Mouse (Mus musculus): ENCODE measurements around the gene Gm11565. TPM values are rescaled to one million over a fixed set of nuclear protein-coding genes. Genes with fewer than 3 reads are reported as not detected.
"Not testable (repeated sequence)": the region's sequence is repeated elsewhere in the genome, so short reads cannot be mapped to it uniquely, and the experiment has no call there.

The Gm11565 gene
- not detected in 2 replicates for polyA plus RNA-seq (2015; fragmentation: Nextera tagmentation; extraction: Ambion mirVana)

DNA sequence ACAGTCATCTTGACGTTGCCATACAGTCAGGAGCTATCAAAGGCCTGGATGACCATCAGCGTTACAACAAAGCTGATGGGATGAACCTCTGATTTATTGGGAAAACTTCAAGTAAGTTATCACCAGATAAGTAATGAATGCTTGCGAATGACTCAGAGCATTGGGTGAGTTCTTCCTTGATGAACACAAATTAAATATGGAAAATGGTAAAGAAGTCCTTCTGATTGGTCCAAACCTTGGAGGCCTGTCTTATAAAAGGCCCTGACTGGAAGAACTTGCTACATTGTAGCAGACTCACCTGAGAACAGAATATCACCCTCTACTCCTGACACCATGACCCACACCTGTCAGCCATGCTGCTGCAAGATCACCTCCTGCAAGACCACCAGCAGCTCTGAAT, at the start of gene Gm11565:
Gm11565 (plus strand) TSS at position 301 of the 400 bp plus-strand sequence.
- H3K4me2 ChIP-seq (ENCODE audit: low read length): no peak within 1 kb of the TSS
- no peaks in the 10 kb centered on the region for H3K4me1 ChIP-seq (ENCODE audit: control insufficient read depth, insufficient read depth, low read length)
- H3K4me3 ChIP-seq (ENCODE audit: low read depth, low read length): no peak within 1 kb of the TSS
- H3K9ac ChIP-seq (ENCODE audit: low read depth, low read length): no peak within 1 kb of the TSS
- no peak within 1 kb of the TSS for H3K27ac ChIP-seq (ENCODE audit: low read length)
- H3K36me3 ChIP-seq (ENCODE audit: control insufficient read depth, insufficient read depth, low read length): no peaks in the 10 kb centered on the region
- H3K27me3 ChIP-seq (ENCODE audit: control insufficient read depth, insufficient read depth, low read depth, low read length): no peaks in the 10 kb centered on the region
- ATAC-seq: no peak
- 91% methylated on average over 3 of the region's 3 CpGs for WGBS
- no peaks in the 10 kb centered on the region for H3K9me3 ChIP-seq (replicated peaks; ENCODE audit: control insufficient read depth, low read length, poor library complexity, severe bottlenecking)

DNA sequence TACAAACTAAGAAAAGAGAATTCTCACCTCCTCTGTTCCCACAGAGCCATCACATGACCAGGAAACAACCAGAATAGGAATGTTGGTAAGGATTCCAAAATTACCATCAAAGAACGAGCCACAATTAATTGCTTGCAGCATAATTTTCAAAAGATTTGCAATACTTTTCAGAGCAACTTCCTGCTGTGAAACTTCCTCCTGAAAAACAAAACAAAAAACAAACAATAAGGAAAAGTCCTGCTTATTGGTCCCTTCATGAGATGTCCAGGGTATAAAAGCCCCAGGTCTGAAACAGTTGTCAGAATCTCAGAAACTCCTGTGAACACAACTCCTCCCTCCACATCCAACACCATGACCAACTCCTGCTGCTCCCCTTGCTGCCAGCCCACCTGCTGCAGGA, 41.5 kb upstream of the Gm11565 start, which contains the start of gene Krtap9-1:
Krtap9-1 (plus strand) TSS at position 301 of the 400 bp plus-strand sequence.
- H3K4me1 ChIP-seq (ENCODE audit: control insufficient read depth, insufficient read depth, low read length); H3K27ac ChIP-seq (ENCODE audit: low read length); H3K27me3 ChIP-seq (ENCODE audit: control insufficient read depth, insufficient read depth, low read depth, low read length); H3K9me3 ChIP-seq (replicated peaks; ENCODE audit: control insufficient read depth, low read length, poor library complexity, severe bottlenecking); H3K9ac ChIP-seq (ENCODE audit: low read depth, low read length); H3K36me3 ChIP-seq (ENCODE audit: control insufficient read depth, insufficient read depth, low read length); H3K4me3 ChIP-seq (ENCODE audit: low read depth, low read length); H3K4me2 ChIP-seq (ENCODE audit: low read length); ATAC-seq: not testable (repeated sequence)
- 92% methylated on average over 1 of the region's 1 CpGs for WGBS

GRCm38 (mm10) chr11:99878887-99879286, 35.7 kb upstream of the Gm11565 start, which contains the start of gene Gm11567:
Gene Gm11567, plus strand, starts transcription at chr11:99879187.
- H3K9me3 ChIP-seq (replicated peaks; ENCODE audit: control insufficient read depth, low read length, poor library complexity, severe bottlenecking); H3K4me2 ChIP-seq (ENCODE audit: low read length); H3K9ac ChIP-seq (ENCODE audit: low read depth, low read length); H3K27ac ChIP-seq (ENCODE audit: low read length); ATAC-seq; H3K27me3 ChIP-seq (ENCODE audit: control insufficient read depth, insufficient read depth, low read depth, low read length); H3K4me1 ChIP-seq (ENCODE audit: control insufficient read depth, insufficient read depth, low read length); H3K4me3 ChIP-seq (ENCODE audit: low read depth, low read length); H3K36me3 ChIP-seq (ENCODE audit: control insufficient read depth, insufficient read depth, low read length): not testable (repeated sequence)
- 52% methylated on average over 1 of the region's 1 CpGs for WGBS

- H3K36me3 ChIP-seq (ENCODE audit: control insufficient read depth, insufficient read depth, low read length): no peaks in the 10 kb centered on the region
- H3K4me3 ChIP-seq (ENCODE audit: low read depth, low read length): no peak within 1 kb of the TSS
- H3K4me2 ChIP-seq (ENCODE audit: low read length): no peak within 1 kb of the TSS
- no peaks in the 10 kb centered on the region for H3K27me3 ChIP-seq (ENCODE audit: control insufficient read depth, insufficient read depth, low read depth, low read length)
- H3K9me3 ChIP-seq (replicated peaks; ENCODE audit: control insufficient read depth, low read length, poor library complexity, severe bottlenecking): no peaks in the 10 kb centered on the region
- no peak within 1 kb of the TSS for H3K27ac ChIP-seq (ENCODE audit: low read length)
- H3K9ac ChIP-seq (ENCODE audit: low read depth, low read length): no peak within 1 kb of the TSS
- 86% methylated on average over 2 of the region's 2 CpGs for WGBS
- no peak for ATAC-seq
- no peaks in the 10 kb centered on the region for H3K4me1 ChIP-seq (ENCODE audit: control insufficient read depth, insufficient read depth, low read length)
These were observed 6.9 kb upstream of the Gm11565 start, which contains the start of gene Krtap31-1 for GRCm38 (mm10) chr11:99907620-99908019. Gene Krtap31-1, plus strand, starts transcription at chr11:99907920.

DNA sequence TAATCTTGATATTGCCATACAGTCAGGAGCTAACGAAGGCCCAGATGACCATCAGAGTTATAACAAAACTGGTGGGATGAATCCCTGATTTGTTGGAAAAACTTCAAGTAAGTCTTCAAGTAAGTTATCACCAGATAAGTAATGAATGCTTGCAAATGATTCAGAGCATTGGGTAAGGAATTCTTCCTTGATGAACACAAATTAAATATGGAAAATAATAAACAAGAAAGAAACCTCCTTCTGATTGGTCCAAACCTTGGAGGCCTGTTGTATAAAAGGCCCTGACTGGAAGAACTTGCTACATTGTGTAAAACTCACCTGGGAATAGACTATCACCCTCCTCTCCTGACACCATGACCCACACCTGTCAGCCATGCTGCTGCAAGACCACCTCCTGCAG, 21.4 kb downstream of the Gm11565 start, which contains the start of gene Krtap31-2:
Krtap31-2 (plus strand) TSS at position 301 of the 400 bp plus-strand sequence.
- Histone ChIP-seq H3K4me1 (ENCODE audit: control insufficient read depth, insufficient read depth, low read length) (no peaks in the 10 kb centered on the region), H3K27ac (ENCODE audit: low read length) (no peak within 1 kb of the TSS), H3K36me3 (ENCODE audit: control insufficient read depth, insufficient read depth, low read length) (no peaks in the 10 kb centered on the region), H3K9ac (ENCODE audit: low read depth, low read length) (no peak within 1 kb of the TSS), H3K4me3 (ENCODE audit: low read depth, low read length) (no peak within 1 kb of the TSS), H3K4me2 (ENCODE audit: low read length) (no peak within 1 kb of the TSS), H3K9me3 (replicated peaks; ENCODE audit: control insufficient read depth, low read length, poor library complexity, severe bottlenecking) (no peaks in the 10 kb centered on the region; the same call in 1 of the 2 replicates), H3K27me3 (ENCODE audit: control insufficient read depth, insufficient read depth, low read depth, low read length) (no peaks in the 10 kb centered on the region)
- WGBS: 90% methylated on average over 1 of the region's 1 CpGs
- ATAC-seq: no peak

DNA sequence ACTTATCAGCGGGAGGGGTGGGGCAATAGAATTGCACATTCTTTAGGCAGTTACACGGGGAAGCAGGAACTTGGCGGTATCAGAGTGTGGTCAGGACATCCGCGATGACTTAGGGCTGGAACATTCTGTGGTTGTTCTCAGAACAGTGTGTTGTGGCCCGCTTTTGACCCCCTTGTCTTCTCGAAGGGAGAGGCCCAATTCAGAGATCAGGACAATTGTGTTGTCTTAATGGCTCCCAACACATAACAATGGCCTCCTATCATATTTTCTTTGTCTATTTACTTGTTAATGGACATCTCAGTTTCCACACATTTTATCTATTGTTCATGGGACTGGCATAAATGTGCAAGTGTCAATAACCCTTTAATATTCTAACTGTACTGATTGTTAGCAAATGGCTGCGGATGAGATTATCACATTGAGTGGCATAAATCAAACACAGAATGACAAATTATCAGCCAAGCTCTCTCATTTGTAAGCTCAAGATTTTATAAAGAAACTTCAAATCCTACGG, 23.3 kb downstream of the Gm11565 start:
- Histone ChIP-seq H3K4me3 (ENCODE audit: low read depth, low read length) (no peak overlapping the region), H3K27ac (ENCODE audit: low read length) (no peak overlapping the region), H3K36me3 (ENCODE audit: control insufficient read depth, insufficient read depth, low read length) (no peaks in the 10 kb centered on the region), H3K9ac (ENCODE audit: low read depth, low read length) (no peak overlapping the region), H3K9me3 (replicated peaks; ENCODE audit: control insufficient read depth, low read length, poor library complexity, severe bottlenecking) (no peaks in the 10 kb centered on the region), H3K4me1 (ENCODE audit: control insufficient read depth, insufficient read depth, low read length) (no peaks in the 10 kb centered on the region), H3K27me3 (ENCODE audit: control insufficient read depth, insufficient read depth, low read depth, low read length) (no peaks in the 10 kb centered on the region), H3K4me2 (ENCODE audit: low read length) (no peak overlapping the region)
- ATAC-seq: no peak
- WGBS: 89% methylated on average over 9 of the region's 9 CpGs

DNA sequence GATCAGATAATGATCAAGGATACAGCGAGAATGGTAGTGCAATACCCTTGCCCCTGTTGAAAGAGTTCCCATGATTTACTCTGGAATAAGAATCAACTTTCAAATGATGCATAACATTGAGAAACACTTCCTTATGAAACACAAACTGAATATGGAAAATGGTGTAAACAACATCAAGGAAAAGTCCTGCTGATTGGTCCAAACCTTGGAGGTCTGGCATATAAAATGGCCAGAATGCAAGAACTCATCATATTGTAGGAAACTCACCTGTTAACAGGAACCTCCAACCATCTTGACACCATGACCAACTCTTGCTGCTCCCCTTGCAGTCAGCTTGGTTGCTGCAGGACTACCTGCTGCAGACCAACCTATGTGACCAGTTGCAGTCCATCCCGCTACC, 33.6 kb downstream of the Gm11565 start, which contains the start of gene Krtap9-5:
Krtap9-5 (plus strand) TSS at position 301 of the 400 bp plus-strand sequence.
- 89% methylated on average over 2 of the region's 2 CpGs for WGBS
- no peaks in the 10 kb centered on the region for H3K27me3 ChIP-seq (ENCODE audit: control insufficient read depth, insufficient read depth, low read depth, low read length)
- H3K4me2 ChIP-seq (ENCODE audit: low read length): no peak within 1 kb of the TSS
- no peak within 1 kb of the TSS for H3K4me3 ChIP-seq (ENCODE audit: low read depth, low read length)
- H3K36me3 ChIP-seq (ENCODE audit: control insufficient read depth, insufficient read depth, low read length): no peaks in the 10 kb centered on the region
- H3K9me3 ChIP-seq (replicated peaks; ENCODE audit: control insufficient read depth, low read length, poor library complexity, severe bottlenecking): no peaks in the 10 kb centered on the region; the same call in 1 of the 2 replicates
- H3K27ac ChIP-seq (ENCODE audit: low read length): no peak within 1 kb of the TSS
- no peak for ATAC-seq
- no peak within 1 kb of the TSS for H3K9ac ChIP-seq (ENCODE audit: low read depth, low read length)
- no peaks in the 10 kb centered on the region for H3K4me1 ChIP-seq (ENCODE audit: control insufficient read depth, insufficient read depth, low read length)

DNA sequence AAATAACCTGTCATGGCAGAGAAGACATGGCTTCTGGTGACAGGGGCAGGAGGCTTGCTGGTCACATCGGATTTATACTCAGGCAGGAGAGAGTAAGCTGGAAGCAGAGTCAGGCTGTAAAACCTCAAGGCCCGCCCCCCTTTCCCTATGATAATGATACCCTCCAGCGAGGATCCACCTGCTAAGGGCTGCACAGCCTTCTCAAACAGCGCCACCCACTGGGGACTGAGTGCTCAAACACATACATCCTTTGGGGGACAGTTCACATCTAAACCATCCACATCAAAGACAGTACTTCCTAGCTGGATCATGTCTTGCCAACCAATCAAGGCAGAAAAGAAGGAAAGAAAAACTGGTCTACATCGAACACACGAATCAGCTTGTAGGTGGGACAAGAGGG, 49.7 kb downstream of the Gm11565 start:
- H3K36me3 ChIP-seq (ENCODE audit: control insufficient read depth, insufficient read depth, low read length): no peaks in the 10 kb centered on the region
- ATAC-seq: no peak
- H3K9ac ChIP-seq (ENCODE audit: low read depth, low read length): no peak overlapping the region
- no peak overlapping the region for H3K4me3 ChIP-seq (ENCODE audit: low read depth, low read length)
- H3K4me1 ChIP-seq (ENCODE audit: control insufficient read depth, insufficient read depth, low read length): no peaks in the 10 kb centered on the region
- WGBS: 53% methylated on average over 6 of the region's 6 CpGs
- no peak overlapping the region for H3K4me2 ChIP-seq (ENCODE audit: low read length)
- H3K9me3 ChIP-seq (replicated peaks; ENCODE audit: control insufficient read depth, low read length, poor library complexity, severe bottlenecking): no peaks in the 10 kb centered on the region
- H3K27me3 ChIP-seq (ENCODE audit: control insufficient read depth, insufficient read depth, low read depth, low read length): no peaks in the 10 kb centered on the region
- no peak overlapping the region for H3K27ac ChIP-seq (ENCODE audit: low read length)
